Mouse (Mus musculus) lung, postnatal 4 days (tissue): Measurements from ENCODE around the gene Akirin2.

Experiments used
- DNase-seq, 2 experiments: peaks; one replicate each; pipeline ENCODE4 v3.0.0; 2021

The Akirin2 gene

GRCm38 (mm10) chr4:34584871-34585607 is 34.3 kb downstream of the Akirin2 start:
- DNase-seq: no peak

- no peak for DNase-seq
Observed at GRCm38 (mm10) chr4:34603123-34603522, 52.4 kb downstream of the Akirin2 start.

GRCm38 (mm10) chr4:34606658-34607057 is 55.9 kb downstream of the Akirin2 start:
- DNase-seq: no peak

- peak in 1 of 2 experiments; percentile 6 for DNase-seq
Observed at GRCm38 (mm10) chr4:34613571-34614145, 62.9 kb downstream of the Akirin2 start.

- peak; percentile 93 to 94 for DNase-seq
Observed at GRCm38 (mm10) chr4:34614630-34615094, 63.9 kb downstream of the Akirin2 start, which contains the start of the genes Orc3 and Rars2. Gene Orc3 (minus strand): TSS chr4:34614944. Gene Rars2 (plus strand): TSS chr4:34614957.

- peak in 1 of 2 experiments; percentile 8 for DNase-seq
Observed at GRCm38 (mm10) chr4:34615303-34615702, 64.6 kb downstream of the Akirin2 start.

GRCm38 (mm10) chr4:34616146-34616545 is 65.4 kb downstream of the Akirin2 start:
- DNase-seq: no peak
